In the genomic region with DNA sequence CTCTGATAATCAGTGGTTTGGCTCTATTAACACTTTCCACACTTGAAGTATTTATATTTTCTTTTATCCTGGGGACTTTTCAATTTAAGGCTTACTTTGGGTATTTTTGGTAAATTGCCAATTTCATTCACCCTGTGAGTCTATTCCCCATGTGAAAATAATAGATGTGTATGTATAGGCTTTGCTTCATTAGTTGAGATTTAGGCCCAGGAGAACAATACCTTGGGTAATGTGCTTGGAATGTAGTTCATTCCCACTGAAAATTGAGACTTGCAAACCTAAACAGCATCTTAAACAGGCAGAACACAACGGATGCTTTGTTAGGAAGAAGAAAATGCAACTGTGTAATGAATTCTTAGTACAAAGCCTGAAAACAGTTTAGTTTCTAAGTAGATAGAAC, we compare ENCODE assay signal across 17 mouse cellular contexts.
DNase-seq lines count a peak whose midpoint lies in the region; ATAC-seq and TF ChIP-seq lines count a peak whose summit lies in the region.
"Had no signal": no experiment of that assay in that cellular context is flagged by ENCODE, and none has a peak within 500 bp of the region (broad histone marks: within the 10 kb centered on the region; RNA-seq: fewer than 3 reads in every experiment).

No protein-coding gene starts in this region.

- no peaks in the 10 kb centered on the region for H3K4me1 ChIP-seq in hindbrain, embryonic 11.5 days (replicated peaks; ENCODE audit: control insufficient read depth, insufficient read depth, low read length)
- no peaks in the 10 kb centered on the region for H3K4me1 ChIP-seq in hindbrain, embryonic 10.5 days (replicated peaks)
- H3K4me1 ChIP-seq in forebrain, embryonic 14.5 days (ENCODE audit: control insufficient read depth, insufficient read depth, low read length) = no peaks in the 10 kb centered on the region; the same call in 1 of the 2 replicates
- H3K4me1 ChIP-seq in hindbrain, embryonic 16.5 days (ENCODE audit: control insufficient read depth, insufficient read depth, low read depth, low read length) = no peaks in the 10 kb centered on the region
- H3K4me1 ChIP-seq: heart, embryonic 12.5 days had no signal

- TF ChIP-seq CTCF in brain, embryonic 14.5 days (IDR thresholded peaks at IDR 0.05; ENCODE audit: borderline replicate concordance, extremely low read depth, insufficient read depth, insufficient read length) = no peak

- H3K27me3 ChIP-seq in hindbrain, embryonic 11.5 days (ENCODE audit: control insufficient read depth, insufficient read depth, low read length) = no peaks in the 10 kb centered on the region
- H3K27me3 ChIP-seq in hindbrain, embryonic 10.5 days (ENCODE audit: insufficient read depth, poor library complexity, severe bottlenecking) = no peaks in the 10 kb centered on the region
- no peaks in the 10 kb centered on the region for H3K27me3 ChIP-seq in forebrain, embryonic 14.5 days (replicated peaks; ENCODE audit: control insufficient read depth, insufficient read depth, low read length)
- H3K27me3 ChIP-seq in hindbrain, embryonic 16.5 days (replicated peaks; ENCODE audit: control insufficient read depth, insufficient read depth, low read length) = no peaks in the 10 kb centered on the region
- H3K27me3 ChIP-seq: heart, embryonic 12.5 days had no signal

- no peaks in the 10 kb centered on the region for H3K36me3 ChIP-seq in hindbrain, embryonic 11.5 days (ENCODE audit: control insufficient read depth, insufficient read depth, low read length)
- no peaks in the 10 kb centered on the region for H3K36me3 ChIP-seq in hindbrain, embryonic 10.5 days
- no peaks in the 10 kb centered on the region for H3K36me3 ChIP-seq in forebrain, embryonic 14.5 days (ENCODE audit: control insufficient read depth, insufficient read depth, low read length)
- H3K36me3 ChIP-seq in hindbrain, embryonic 16.5 days (ENCODE audit: control insufficient read depth, insufficient read depth, low read length) = no peaks in the 10 kb centered on the region
- H3K36me3 ChIP-seq: heart, embryonic 12.5 days had no signal

- H3K9ac ChIP-seq in hindbrain, embryonic 11.5 days (ENCODE audit: low read depth, low read length) = no peak overlapping the region
- H3K9ac ChIP-seq in forebrain, embryonic 14.5 days (ENCODE audit: low read length) = no peak overlapping the region
- no peak overlapping the region for H3K9ac ChIP-seq in hindbrain, embryonic 16.5 days (ENCODE audit: low read depth, low read length)
- H3K9ac ChIP-seq: heart, embryonic 12.5 days had no signal

- H3K27ac ChIP-seq in hindbrain, embryonic 11.5 days (ENCODE audit: low read depth, low read length) = no peak overlapping the region
- H3K27ac ChIP-seq in hindbrain, embryonic 10.5 days = no peak overlapping the region
- H3K27ac ChIP-seq in forebrain, embryonic 14.5 days (ENCODE audit: low read depth, low read length) = no peak overlapping the region
- no peak overlapping the region for H3K27ac ChIP-seq in hindbrain, embryonic 16.5 days (ENCODE audit: low read depth, low read length)

- WGBS in hindbrain, embryonic 11.5 days = 56% methylated on average over 1 of the region's 1 CpGs
- 60% methylated on average over 1 of the region's 1 CpGs for WGBS in hindbrain, embryonic 10.5 days
- 0% methylated on average over 1 of the region's 1 CpGs for WGBS in forebrain, embryonic 14.5 days
- 30% methylated on average over 1 of the region's 1 CpGs for WGBS in hindbrain, embryonic 16.5 days

- no peak for DNase-seq in hindbrain, embryonic 11.5 days (ENCODE audit: low spot score)
- no peak for DNase-seq in hindbrain, embryonic 10.5 days (ENCODE audit: low spot score)
- peak; percentile 90 for DNase-seq in brain, embryonic 14.5 days (ENCODE audit: low read depth)
- DNase-seq in forebrain, embryonic 14.5 days (ENCODE audit: low spot score) = peak; percentile 77
- no peak for DNase-seq in liver
- no peak for DNase-seq in heart, postnatal 25 days (ENCODE audit: low spot score)
- DNase-seq in T-cell, adult 2 months (ENCODE audit: low spot score) = no peak
- DNase-seq: cerebellum, adult 9-11 months; kidney, adult 11 months; kidney, postnatal 10 days; layer of hippocampus, adult 9-11 months; lung, adult 18-20 months; right cerebral cortex, postnatal 4 days; thymus, postnatal 25 days had no signal

- peak; percentile 28; the same call in 1 of the 2 replicates for ATAC-seq in hindbrain, embryonic 11.5 days (ENCODE audit: low FRiP score)
- ATAC-seq in forebrain, embryonic 14.5 days = peak; percentile 94
- ATAC-seq in hindbrain, embryonic 16.5 days = peak; percentile 48; the same call in 1 of the 2 replicates
- ATAC-seq: Patski had no signal

- no peak overlapping the region for H3K4me3 ChIP-seq in hindbrain, embryonic 11.5 days (ENCODE audit: low read depth, low read length)
- H3K4me3 ChIP-seq in hindbrain, embryonic 10.5 days = no peak overlapping the region
- no peak overlapping the region for H3K4me3 ChIP-seq in forebrain, embryonic 14.5 days (ENCODE audit: low read depth, low read length)
- H3K4me3 ChIP-seq in hindbrain, embryonic 16.5 days (ENCODE audit: low read length) = no peak overlapping the region
- H3K4me3 ChIP-seq: heart, embryonic 12.5 days had no signal

- no peaks in the 10 kb centered on the region for H3K9me3 ChIP-seq in hindbrain, embryonic 11.5 days (ENCODE audit: control insufficient read depth, low read length)
- H3K9me3 ChIP-seq in hindbrain, embryonic 10.5 days = no peaks in the 10 kb centered on the region
- H3K9me3 ChIP-seq in forebrain, embryonic 14.5 days (replicated peaks; ENCODE audit: control insufficient read depth, low read length) = no peaks in the 10 kb centered on the region
- H3K9me3 ChIP-seq in hindbrain, embryonic 16.5 days (ENCODE audit: control insufficient read depth, low read length) = no peaks in the 10 kb centered on the region
- H3K9me3 ChIP-seq: heart, embryonic 12.5 days had no signal

- intact Hi-C loops in heart, postnatal 25 days (cut with DNase I) = no loop called here

- H3K4me2 ChIP-seq in hindbrain, embryonic 11.5 days (replicated peaks; ENCODE audit: low read depth, low read length) = no peak overlapping the region
- H3K4me2 ChIP-seq in forebrain, embryonic 14.5 days (ENCODE audit: low read length) = no peak overlapping the region
- no peak overlapping the region for H3K4me2 ChIP-seq in hindbrain, embryonic 16.5 days (ENCODE audit: low read length)
- H3K4me2 ChIP-seq: heart, embryonic 12.5 days had no signal

- TF ChIP-seq POLR2A in brain, embryonic 14.5 days (IDR thresholded peaks at IDR 0.05; ENCODE audit: borderline replicate concordance, extremely low read depth, insufficient read depth, insufficient read length, poor library complexity, severe bottlenecking) = no peak

Comparison
In these comparisons a context has a peak if more than half of its experiments do, and no peak if none do; other contexts are left out.
1. ATAC-seq: peak in every context shown above with its lines; median percentile 94 in forebrain, embryonic 14.5 days; 48 in hindbrain, embryonic 16.5 days; 28 in hindbrain, embryonic 11.5 days.
2. DNase-seq: peak in brain, embryonic 14.5 days (single experiment) and forebrain, embryonic 14.5 days (single experiment); none in hindbrain, embryonic 11.5 days (single experiment), hindbrain, embryonic 10.5 days (single experiment), liver (single experiment), heart, postnatal 25 days (single experiment) and T-cell, adult 2 months (single experiment).